Mouse (Mus musculus): ENCODE results near the gene Vmn1r214. TPM values are rescaled to one million over a fixed set of nuclear protein-coding genes. Genes with fewer than 3 reads are reported as not detected.

Vmn1r214 gene
- polyA plus RNA-seq (2012; rRNA removed) (not detected in 2 replicates), polyA plus RNA-seq (2014; fragmentation: Nextera tagmentation; extraction: Ambion mirVana) (not detected in 2 replicates)

- Histone ChIP-seq H3K9ac (replicated peaks) (no peak within 1 kb of the TSS), H3K36me3 (replicated peaks; ENCODE audit: control insufficient read depth, insufficient read depth, low read depth) (no peaks in the 10 kb centered on the region), H3K27ac (no peak within 1 kb of the TSS), H3K4me1 (replicated peaks; ENCODE audit: control insufficient read depth in 2 of 2, insufficient read depth in 2 of 2, low read length in 1 of 2) (no peaks in the 10 kb centered on the region), H3K27me3 (ENCODE audit: control insufficient read depth, insufficient read depth, low read length) (no peaks in the 10 kb centered on the region), H3K4me3 (ENCODE audit: insufficient read depth in 1 of 2, low read depth in 2 of 2, low read length in 2 of 2) (no peak within 1 kb of the TSS), H3K4me2 (ENCODE audit: low read depth) (no peak within 1 kb of the TSS), H3K9me3 (ENCODE audit: control insufficient read depth, low read length) (no peaks in the 10 kb centered on the region)
- ATAC-seq (ENCODE audit: insufficient read depth) (no peak), DNase-seq (ENCODE audit: low read depth in 3 of 3, low spot score in 3 of 3) (no peak)
- 61% methylated on average over 3 of the region's 3 CpGs for WGBS (ENCODE audit: insufficient replicate concordance)
- TF ChIP-seq CTCF (IDR thresholded peaks at IDR 0.05; ENCODE audit: low read depth) (no peak), EP300 (IDR thresholded peaks at IDR 0.05; ENCODE audit: low read depth) (no peak)
These were observed at the start of gene Vmn1r214 for GRCm38 (mm10) chr13:23030118-23030517. Vmn1r214 (plus strand) TSS chr13:23030418.

- Histone ChIP-seq H3K9me3 (ENCODE audit: control insufficient read depth, low read length) (no peaks in the 10 kb centered on the region), H3K27ac (no peak overlapping the region), H3K36me3 (replicated peaks; ENCODE audit: control insufficient read depth, insufficient read depth, low read depth) (no peaks in the 10 kb centered on the region), H3K27me3 (ENCODE audit: control insufficient read depth, insufficient read depth, low read length) (no peaks in the 10 kb centered on the region), H3K9ac (replicated peaks) (no peak overlapping the region), H3K4me3 (ENCODE audit: insufficient read depth in 1 of 2, low read depth in 2 of 2, low read length in 2 of 2) (no peak overlapping the region), H3K4me2 (ENCODE audit: low read depth) (no peak overlapping the region), H3K4me1 (replicated peaks; ENCODE audit: control insufficient read depth in 2 of 2, insufficient read depth in 2 of 2, low read length in 1 of 2) (no peaks in the 10 kb centered on the region)
- no peak for ATAC-seq (ENCODE audit: insufficient read depth)
- no peak for TF ChIP-seq CTCF (IDR thresholded peaks at IDR 0.05; ENCODE audit: low read depth)
- no peak for TF ChIP-seq EP300 (IDR thresholded peaks at IDR 0.05; ENCODE audit: low read depth)
- DNase-seq (ENCODE audit: low read depth in 3 of 3, low spot score in 3 of 3): no peak
- WGBS (ENCODE audit: insufficient replicate concordance): 69% methylated on average over 11 of the region's 11 CpGs
These were observed 39.9 kb upstream of the Vmn1r214 start for GRCm38 (mm10) chr13:22990214-22990891.

- TF ChIP-seq CTCF (IDR thresholded peaks at IDR 0.05; ENCODE audit: low read depth): no peak
- no peak for TF ChIP-seq EP300 (IDR thresholded peaks at IDR 0.05; ENCODE audit: low read depth)
- 21% methylated on average over 1 of the region's 1 CpGs for WGBS (ENCODE audit: insufficient replicate concordance)
- Histone ChIP-seq H3K9ac (replicated peaks) (no peak overlapping the region), H3K27ac (no peak overlapping the region), H3K4me2 (ENCODE audit: low read depth) (no peak overlapping the region), H3K4me1 (replicated peaks; ENCODE audit: control insufficient read depth in 2 of 2, insufficient read depth in 2 of 2, low read length in 1 of 2) (no peaks in the 10 kb centered on the region), H3K36me3 (replicated peaks; ENCODE audit: control insufficient read depth, insufficient read depth, low read depth) (no peaks in the 10 kb centered on the region), H3K27me3 (ENCODE audit: control insufficient read depth, insufficient read depth, low read length) (no peaks in the 10 kb centered on the region), H3K4me3 (ENCODE audit: insufficient read depth in 1 of 2, low read depth in 2 of 2, low read length in 2 of 2) (no peak overlapping the region), H3K9me3 (ENCODE audit: control insufficient read depth, low read length) (no peaks in the 10 kb centered on the region)
- no peak for DNase-seq (ENCODE audit: low read depth in 3 of 3, low spot score in 3 of 3)
- ATAC-seq (ENCODE audit: insufficient read depth): no peak
These were observed 38.0 kb upstream of the Vmn1r214 start for GRCm38 (mm10) chr13:22992178-22992700.

- ATAC-seq (ENCODE audit: insufficient read depth): no peak
- no peak for DNase-seq (ENCODE audit: low read depth in 3 of 3, low spot score in 3 of 3)
- no peak overlapping the region for H3K9ac ChIP-seq (replicated peaks)
- H3K4me3 ChIP-seq (ENCODE audit: insufficient read depth in 1 of 2, low read depth in 2 of 2, low read length in 2 of 2): no peak overlapping the region
- H3K36me3 ChIP-seq (replicated peaks; ENCODE audit: control insufficient read depth, insufficient read depth, low read depth): no peaks in the 10 kb centered on the region
- no peaks in the 10 kb centered on the region for H3K9me3 ChIP-seq (ENCODE audit: control insufficient read depth, low read length)
- TF ChIP-seq CTCF (IDR thresholded peaks at IDR 0.05; ENCODE audit: low read depth) (no peak), EP300 (IDR thresholded peaks at IDR 0.05; ENCODE audit: low read depth) (no peak)
- no peaks in the 10 kb centered on the region for H3K27me3 ChIP-seq (ENCODE audit: control insufficient read depth, insufficient read depth, low read length)
- WGBS (ENCODE audit: insufficient replicate concordance): 40% methylated on average over 2 of the region's 2 CpGs
- H3K4me2 ChIP-seq (ENCODE audit: low read depth): no peak overlapping the region
- no peak overlapping the region for H3K27ac ChIP-seq
- no peaks in the 10 kb centered on the region for H3K4me1 ChIP-seq (replicated peaks; ENCODE audit: control insufficient read depth in 2 of 2, insufficient read depth in 2 of 2, low read length in 1 of 2)
These were observed 37.5 kb upstream of the Vmn1r214 start for GRCm38 (mm10) chr13:22992721-22993120.

GRCm38 (mm10) chr13:23007356-23007755 lies 22.9 kb upstream of the Vmn1r214 start, which contains the start of gene Vmn1r213:
Vmn1r213 (plus strand) TSS chr13:23007656.
- no peaks in the 10 kb centered on the region for H3K27me3 ChIP-seq (ENCODE audit: control insufficient read depth, insufficient read depth, low read length)
- H3K4me3 ChIP-seq (ENCODE audit: insufficient read depth in 1 of 2, low read depth in 2 of 2, low read length in 2 of 2): no peak within 1 kb of the TSS
- H3K4me1 ChIP-seq (replicated peaks; ENCODE audit: control insufficient read depth in 2 of 2, insufficient read depth in 2 of 2, low read length in 1 of 2): no peaks in the 10 kb centered on the region
- no peak within 1 kb of the TSS for H3K27ac ChIP-seq
- DNase-seq (ENCODE audit: low read depth in 3 of 3, low spot score in 3 of 3): no peak
- no peak within 1 kb of the TSS for H3K9ac ChIP-seq (replicated peaks)
- WGBS (ENCODE audit: insufficient replicate concordance): 40% methylated on average over 1 of the region's 1 CpGs
- H3K36me3 ChIP-seq (replicated peaks; ENCODE audit: control insufficient read depth, insufficient read depth, low read depth): no peaks in the 10 kb centered on the region
- H3K4me2 ChIP-seq (ENCODE audit: low read depth): no peak within 1 kb of the TSS
- H3K9me3 ChIP-seq (ENCODE audit: control insufficient read depth, low read length): no peaks in the 10 kb centered on the region
- TF ChIP-seq CTCF (IDR thresholded peaks at IDR 0.05; ENCODE audit: low read depth) (no peak), EP300 (IDR thresholded peaks at IDR 0.05; ENCODE audit: low read depth) (no peak)
- no peak for ATAC-seq (ENCODE audit: insufficient read depth)

Measured in liver, embryonic 14.5 days (tissue).